Mouse (Mus musculus): ENCODE results near the gene Cacna1e. TPM values are rescaled to one million over a fixed set of nuclear protein-coding genes. Genes with fewer than 3 reads are reported as not detected.

Cacna1e gene
- polyA plus RNA-seq, 1 experiment from 2014 or later, result 0.14 TPM

- no peak overlapping the region for H3K27ac ChIP-seq
- no peak overlapping the region for H3K4me2 ChIP-seq
- H3K4me1 ChIP-seq (replicated peaks), result peaks cover 19% of the 10 kb centered on the region
- no peak overlapping the region for H3K9ac ChIP-seq
- no peaks in the 10 kb centered on the region for H3K36me3 ChIP-seq
- no peak for ATAC-seq (replicated peaks; ENCODE audit: insufficient number of reproducible peaks, insufficient read depth, low FRiP score, low read depth)
- H3K9me3 ChIP-seq (replicated peaks), result no peaks in the 10 kb centered on the region
- no peak overlapping the region for H3K4me3 ChIP-seq
- 57% methylated on average over 1 of the region's 1 CpGs for WGBS
- peaks cover 27% of the 10 kb centered on the region for H3K27me3 ChIP-seq
Observed at GRCm38 (mm10) chr1:154783521-154783920, 100.8 kb downstream of the Cacna1e start.

DNA sequence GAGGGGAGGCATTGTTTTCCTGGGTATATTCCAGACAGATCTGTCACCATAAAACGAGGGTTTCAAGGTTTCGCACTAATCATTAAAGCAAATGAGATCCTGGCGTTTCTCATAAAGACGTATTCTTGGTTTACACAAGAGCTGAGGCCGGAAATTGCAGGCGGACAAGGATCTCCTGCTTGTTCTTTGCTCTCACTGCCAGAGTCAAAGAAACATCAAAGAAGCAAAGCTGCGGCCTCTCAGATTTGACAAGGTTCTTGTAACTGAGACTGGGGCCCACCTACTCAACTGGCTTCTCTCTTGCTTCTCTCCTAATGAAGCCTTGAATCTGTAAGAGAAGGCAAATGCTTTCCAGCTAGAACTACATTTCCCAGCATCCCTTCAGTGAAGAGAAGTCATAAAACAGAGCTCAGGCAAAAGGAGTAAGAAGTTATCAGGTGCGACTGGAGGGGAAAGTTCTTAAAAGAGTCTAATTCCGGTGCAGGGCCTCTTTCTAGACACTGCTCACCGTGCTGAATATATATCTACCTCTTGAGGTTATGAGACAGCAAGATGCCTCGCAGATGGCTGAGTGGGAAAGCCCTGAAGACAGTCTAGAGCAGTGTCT lies 104.3 kb downstream of the Cacna1e start:
- no peaks in the 10 kb centered on the region for H3K9me3 ChIP-seq (replicated peaks)
- 60% methylated on average over 11 of the region's 11 CpGs for WGBS

GRCm38 (mm10) chr1:154776344-154776743 lies 108.0 kb downstream of the Cacna1e start:
- WGBS, result 69% methylated on average over 4 of the region's 4 CpGs
- Histone ChIP-seq H3K9ac (no peak overlapping the region), H3K27ac (no peak overlapping the region), H3K27me3 (no peaks in the 10 kb centered on the region), H3K36me3 (no peaks in the 10 kb centered on the region), H3K4me1 (replicated peaks) (0 out of 2 replicates have a peak, but pooled peaks cover 4% of the 10 kb centered on the region), H3K9me3 (replicated peaks) (no peaks in the 10 kb centered on the region), H3K4me3 (no peak overlapping the region), H3K4me2 (no peak overlapping the region)
- ATAC-seq (replicated peaks; ENCODE audit: insufficient number of reproducible peaks, insufficient read depth, low FRiP score, low read depth), result no peak

More for the DNA sequence above, 104.3 kb downstream of the Cacna1e start:
- peaks cover 15% of the 10 kb centered on the region for H3K27me3 ChIP-seq
- no peaks in the 10 kb centered on the region for H3K36me3 ChIP-seq
- H3K27ac ChIP-seq, result no peak overlapping the region
- peaks cover 8% of the 10 kb centered on the region for H3K4me1 ChIP-seq (replicated peaks)
- H3K4me2 ChIP-seq, result no peak overlapping the region
- H3K9ac ChIP-seq, result no peak overlapping the region
- ATAC-seq (replicated peaks; ENCODE audit: insufficient number of reproducible peaks, insufficient read depth, low FRiP score, low read depth), result no peak
- no peak overlapping the region for H3K4me3 ChIP-seq

- 82% methylated on average over 3 of the region's 3 CpGs for WGBS
- Histone ChIP-seq H3K27ac (no peak overlapping the region), H3K36me3 (no peaks in the 10 kb centered on the region), H3K27me3 (no peaks in the 10 kb centered on the region), H3K4me2 (no peak overlapping the region), H3K4me3 (no peak overlapping the region), H3K9me3 (replicated peaks) (no peaks in the 10 kb centered on the region), H3K9ac (no peak overlapping the region), H3K4me1 (replicated peaks) (0 out of 2 replicates have a peak, but pooled peaks cover 4% of the 10 kb centered on the region)
- ATAC-seq (replicated peaks; ENCODE audit: insufficient number of reproducible peaks, insufficient read depth, low FRiP score, low read depth), result no peak
Observed at GRCm38 (mm10) chr1:154774468-154774867, 109.8 kb downstream of the Cacna1e start.

DNA sequence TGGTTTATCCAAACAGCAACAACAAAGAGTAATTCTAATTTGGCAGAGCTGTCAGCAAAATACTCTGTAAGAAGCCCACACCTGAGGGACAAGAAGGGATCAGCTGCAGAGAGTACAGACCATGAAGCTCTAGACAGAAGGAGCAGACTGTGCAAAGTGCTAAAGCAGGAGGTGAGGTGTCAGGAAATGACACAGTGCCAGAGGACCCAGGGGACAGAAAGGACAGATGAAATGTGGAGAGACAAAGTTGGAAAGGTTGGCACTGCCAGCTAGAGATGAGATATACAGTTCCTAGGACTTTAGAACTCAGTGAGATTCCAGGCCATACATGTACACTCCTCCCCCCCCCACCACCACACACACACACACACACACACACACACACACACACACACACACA lies 113.2 kb downstream of the Cacna1e start:
- Histone ChIP-seq H3K4me3 (no peak overlapping the region), H3K9me3 (replicated peaks) (no peaks in the 10 kb centered on the region), H3K9ac (no peak overlapping the region), H3K36me3 (no peaks in the 10 kb centered on the region), H3K4me1 (replicated peaks) (no peaks in the 10 kb centered on the region), H3K4me2 (no peak overlapping the region), H3K27me3 (no peaks in the 10 kb centered on the region), H3K27ac (no peak overlapping the region)
- no peak for ATAC-seq (replicated peaks; ENCODE audit: insufficient number of reproducible peaks, insufficient read depth, low FRiP score, low read depth)

- Histone ChIP-seq H3K4me3 (no peak overlapping the region), H3K27me3 (no peaks in the 10 kb centered on the region), H3K27ac (no peak overlapping the region), H3K9ac (no peak overlapping the region), H3K36me3 (no peaks in the 10 kb centered on the region), H3K9me3 (replicated peaks) (no peaks in the 10 kb centered on the region), H3K4me2 (no peak overlapping the region), H3K4me1 (replicated peaks) (no peaks in the 10 kb centered on the region)
- 50% methylated on average over 3 of the region's 3 CpGs for whole genome bisulfite sequencing
- no peak for ATAC-seq (replicated peaks; ENCODE audit: insufficient number of reproducible peaks, insufficient read depth, low FRiP score, low read depth)
Observed at GRCm38 (mm10) chr1:154770542-154770941, 113.8 kb downstream of the Cacna1e start.

GRCm38 (mm10) chr1:154763132-154763531 lies 121.2 kb downstream of the Cacna1e start:
- H3K4me2 ChIP-seq, result no peak overlapping the region
- H3K36me3 ChIP-seq, result no peaks in the 10 kb centered on the region
- no peaks in the 10 kb centered on the region for H3K9me3 ChIP-seq (replicated peaks)
- 77% methylated on average over 4 of the region's 4 CpGs for WGBS
- H3K4me1 ChIP-seq (replicated peaks), result no peaks in the 10 kb centered on the region
- H3K27me3 ChIP-seq, result no peaks in the 10 kb centered on the region
- no peak overlapping the region for H3K9ac ChIP-seq
- no peak overlapping the region for H3K27ac ChIP-seq
- no peak overlapping the region for H3K4me3 ChIP-seq
- no peak for ATAC-seq (replicated peaks; ENCODE audit: insufficient number of reproducible peaks, insufficient read depth, low FRiP score, low read depth)

DNA sequence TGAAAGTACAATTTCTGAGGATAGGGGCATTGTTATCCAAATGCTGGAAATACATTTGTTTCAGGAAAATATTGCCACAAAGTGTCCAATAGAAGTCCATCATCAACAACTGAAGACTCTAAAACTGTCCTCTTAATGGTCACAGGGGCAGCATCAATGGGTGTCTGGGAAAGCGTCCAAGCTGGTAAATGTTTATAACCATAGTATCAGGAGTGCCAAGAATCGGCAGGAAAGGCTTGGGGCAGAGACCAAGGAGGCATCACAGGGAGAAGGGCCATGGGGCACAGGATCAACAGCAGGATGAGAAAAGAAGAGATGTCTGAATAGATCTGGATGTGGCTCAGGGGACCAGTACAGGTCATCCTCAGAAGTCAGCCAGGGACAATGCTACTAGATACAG lies 132.2 kb downstream of the Cacna1e start:
- Histone ChIP-seq H3K4me3 (no peak overlapping the region), H3K4me2 (no peak overlapping the region), H3K9me3 (replicated peaks) (no peaks in the 10 kb centered on the region), H3K36me3 (no peaks in the 10 kb centered on the region), H3K4me1 (replicated peaks) (no peaks in the 10 kb centered on the region), H3K9ac (no peak overlapping the region), H3K27ac (no peak overlapping the region), H3K27me3 (no peaks in the 10 kb centered on the region; the same call in 1 of the 2 replicates)
- WGBS, result 59% methylated on average over 2 of the region's 2 CpGs
- ATAC-seq (replicated peaks; ENCODE audit: insufficient number of reproducible peaks, insufficient read depth, low FRiP score, low read depth), result no peak

GRCm38 (mm10) chr1:154748531-154748930 lies 135.8 kb downstream of the Cacna1e start:
- Histone ChIP-seq H3K27me3 (no peaks in the 10 kb centered on the region; the same call in 1 of the 2 replicates), H3K4me1 (replicated peaks) (no peaks in the 10 kb centered on the region), H3K4me3 (no peak overlapping the region), H3K4me2 (no peak overlapping the region), H3K9ac (no peak overlapping the region), H3K36me3 (no peaks in the 10 kb centered on the region), H3K27ac (no peak overlapping the region), H3K9me3 (replicated peaks) (no peaks in the 10 kb centered on the region)
- no peak for ATAC-seq (replicated peaks; ENCODE audit: insufficient number of reproducible peaks, insufficient read depth, low FRiP score, low read depth)
- 78% methylated on average over 3 of the region's 3 CpGs for WGBS

GRCm38 (mm10) chr1:154745241-154745640 lies 139.1 kb downstream of the Cacna1e start:
- WGBS, result 86% methylated on average over 6 of the region's 6 CpGs
- H3K27me3 ChIP-seq, result no peaks in the 10 kb centered on the region
- H3K9me3 ChIP-seq (replicated peaks), result no peaks in the 10 kb centered on the region
- no peaks in the 10 kb centered on the region for H3K4me1 ChIP-seq (replicated peaks)
- H3K9ac ChIP-seq, result no peak overlapping the region
- no peak for ATAC-seq (replicated peaks; ENCODE audit: insufficient number of reproducible peaks, insufficient read depth, low FRiP score, low read depth)
- no peak overlapping the region for H3K4me3 ChIP-seq
- no peak overlapping the region for H3K27ac ChIP-seq
- H3K36me3 ChIP-seq, result no peaks in the 10 kb centered on the region
- no peak overlapping the region for H3K4me2 ChIP-seq

- Histone ChIP-seq H3K4me1 (replicated peaks) (peaks cover 11% of the 10 kb centered on the region), H3K27ac (no peak overlapping the region), H3K36me3 (no peaks in the 10 kb centered on the region), H3K27me3 (peaks cover 53% of the 10 kb centered on the region), H3K4me2 (no peak overlapping the region), H3K9me3 (replicated peaks) (no peaks in the 10 kb centered on the region), H3K4me3 (no peak overlapping the region), H3K9ac (no peak overlapping the region)
- no peak for ATAC-seq (replicated peaks; ENCODE audit: insufficient number of reproducible peaks, insufficient read depth, low FRiP score, low read depth)
- WGBS, result 69% methylated on average over 7 of the region's 7 CpGs
Observed at GRCm38 (mm10) chr1:154730411-154730961, 153.8 kb downstream of the Cacna1e start.

Measured in heart, embryonic 15.5 days (tissue).